ENCODE assay signal across 17 mouse cellular contexts in genomic region chr19:43767549-43768322, GRCm38 (mm10). TPM values are rescaled to one million over a fixed set of nuclear protein-coding genes. Genes with fewer than 3 reads are reported as not detected.
DNase-seq lines count a peak whose midpoint lies in the region; ATAC-seq lines count a peak whose summit lies in the region.
"Had no signal": no experiment of that assay in that cellular context is flagged by ENCODE, and none has a peak within 500 bp of the region (broad histone marks: within the 10 kb centered on the region; RNA-seq: fewer than 3 reads in every experiment).

No protein-coding gene starts in this region.

- no peaks in the 10 kb centered on the region for H3K4me1 ChIP-seq in midbrain, embryonic 13.5 days (replicated peaks)
- no peaks in the 10 kb centered on the region for H3K4me1 ChIP-seq in heart, embryonic 11.5 days (ENCODE audit: control insufficient read depth, insufficient read depth, low read length)
- H3K4me1 ChIP-seq: embryonic facial prominence, embryonic 10.5 days; forebrain, embryonic 13.5 days; hindbrain, embryonic 13.5 days; lung, embryonic 15.5 days; midbrain, embryonic 15.5 days had no signal

- H3K36me3 ChIP-seq in midbrain, embryonic 13.5 days = peaks cover 5% of the 10 kb centered on the region; the same call in 1 of the 2 replicates
- no peaks in the 10 kb centered on the region for H3K36me3 ChIP-seq in heart, embryonic 11.5 days (ENCODE audit: control insufficient read depth, insufficient read depth, low read length)
- H3K36me3 ChIP-seq: embryonic facial prominence, embryonic 10.5 days; midbrain, embryonic 15.5 days had no signal

- H3K27me3 ChIP-seq in midbrain, embryonic 13.5 days = no peaks in the 10 kb centered on the region
- no peaks in the 10 kb centered on the region for H3K27me3 ChIP-seq in heart, embryonic 11.5 days (ENCODE audit: control insufficient read depth, insufficient read depth, low read length)
- H3K27me3 ChIP-seq: forebrain, embryonic 13.5 days; hindbrain, embryonic 13.5 days; lung, embryonic 15.5 days; midbrain, embryonic 15.5 days had no signal

- DNase-seq in urinary bladder, postnatal 14 days (ENCODE audit: low spot score) = peak; percentile 24
- no peak for DNase-seq in urinary bladder, adult 2 months (ENCODE audit: low spot score)
- DNase-seq in kidney, adult 8-10 months = peak; percentile 59 to 78
- peak; percentile 42 to 67 for DNase-seq in kidney, postnatal 36 days
- peak; percentile 57 for DNase-seq in yolk sac, embryonic 10.5 days (ENCODE audit: low spot score)
- DNase-seq in c-Kit-positive CD71-positive TER-119-positive erythroid progenitor cells, embryonic 14.5 days (ENCODE audit: low spot score) = no peak
- DNase-seq: cerebellum, postnatal 36 days; gastrocnemius, postnatal 14 days; heart, postnatal 10 days; thymus, postnatal 25 days had no signal

- no peaks in the 10 kb centered on the region for H3K9me3 ChIP-seq in midbrain, embryonic 13.5 days
- no peaks in the 10 kb centered on the region for H3K9me3 ChIP-seq in heart, embryonic 11.5 days (replicated peaks; ENCODE audit: control insufficient read depth, low read length)
- H3K9me3 ChIP-seq: embryonic facial prominence, embryonic 10.5 days; forebrain, embryonic 13.5 days; hindbrain, embryonic 13.5 days; lung, embryonic 15.5 days; midbrain, embryonic 15.5 days had no signal

- H3K4me3 ChIP-seq in midbrain, embryonic 13.5 days (replicated peaks) = no peak overlapping the region
- no peak overlapping the region for H3K4me3 ChIP-seq in heart, embryonic 11.5 days (ENCODE audit: low read depth, low read length)
- H3K4me3 ChIP-seq: embryonic facial prominence, embryonic 10.5 days; forebrain, embryonic 13.5 days; hindbrain, embryonic 13.5 days; lung, embryonic 15.5 days; midbrain, embryonic 15.5 days had no signal

- H3K27ac ChIP-seq in midbrain, embryonic 13.5 days = no peak overlapping the region
- H3K27ac ChIP-seq in heart, embryonic 11.5 days (ENCODE audit: low read depth, low read length) = no peak overlapping the region
- H3K27ac ChIP-seq: embryonic facial prominence, embryonic 10.5 days; forebrain, embryonic 13.5 days; hindbrain, embryonic 13.5 days; lung, embryonic 15.5 days; midbrain, embryonic 15.5 days had no signal

- H3K4me2 ChIP-seq in midbrain, embryonic 13.5 days (replicated peaks) = no peak overlapping the region
- H3K4me2 ChIP-seq in heart, embryonic 11.5 days = no peak overlapping the region
- H3K4me2 ChIP-seq: forebrain, embryonic 13.5 days; hindbrain, embryonic 13.5 days; lung, embryonic 15.5 days; midbrain, embryonic 15.5 days had no signal

- H3K9ac ChIP-seq in midbrain, embryonic 13.5 days (replicated peaks) = no peak overlapping the region
- H3K9ac ChIP-seq in heart, embryonic 11.5 days (ENCODE audit: low read depth, low read length) = no peak overlapping the region
- H3K9ac ChIP-seq: forebrain, embryonic 13.5 days; hindbrain, embryonic 13.5 days; lung, embryonic 15.5 days; midbrain, embryonic 15.5 days had no signal

- WGBS in midbrain, embryonic 13.5 days = 85% methylated on average over 9 of the region's 9 CpGs
- WGBS in heart, embryonic 11.5 days (ENCODE audit: insufficient replicate concordance) = 76% methylated on average over 9 of the region's 9 CpGs

- ATAC-seq in midbrain, embryonic 13.5 days = no peak
- ATAC-seq in heart, embryonic 11.5 days (replicated peaks; ENCODE audit: insufficient number of reproducible peaks, low FRiP score, low TSS enrichment) = no peak
- ATAC-seq: forebrain, embryonic 13.5 days; midbrain, embryonic 15.5 days had no signal

RNA-seq across cellular contexts. Expression of gene Abcc2, which starts 14.3 kb away (rescaled TPM):
- polyA plus RNA-seq in urinary bladder, adult 2 months (2012; rRNA removed) = 0.28 and 0.50 TPM in 2 replicates
- 0.03 TPM in 2 replicates for polyA plus RNA-seq in midbrain, embryonic 13.5 days (2015; fragmentation: Nextera tagmentation; extraction: Ambion mirVana)
- 0.03 and 0.04 TPM in 2 replicates for polyA plus RNA-seq in heart, embryonic 11.5 days (2014; fragmentation: Nextera tagmentation; extraction: Ambion mirVana)
- polyA plus RNA-seq: embryonic facial prominence, embryonic 10.5 days; forebrain, embryonic 13.5 days had no signal

RNA-seq across cellular contexts. Expression of gene Cox15, which starts 14.9 kb away (rescaled TPM):
- polyA plus RNA-seq in urinary bladder, adult 2 months (2012; rRNA removed) = 14.0 and 14.6 TPM in 2 replicates
- polyA plus RNA-seq in midbrain, embryonic 13.5 days (2015; fragmentation: Nextera tagmentation; extraction: Ambion mirVana) = 12.0 and 12.7 TPM in 2 replicates
- polyA plus RNA-seq in heart, embryonic 11.5 days (2014; fragmentation: Nextera tagmentation; extraction: Ambion mirVana) = 8.8 and 10.4 TPM in 2 replicates

RNA-seq across cellular contexts. Expression of gene Cutc, which starts 14.9 kb away (rescaled TPM):
- polyA plus RNA-seq in urinary bladder, adult 2 months (2012; rRNA removed) = 11.1 and 13.3 TPM in 2 replicates
- 8.4 and 9.8 TPM in 2 replicates for polyA plus RNA-seq in midbrain, embryonic 13.5 days (2015; fragmentation: Nextera tagmentation; extraction: Ambion mirVana)
- 8.6 and 10.9 TPM in 2 replicates for polyA plus RNA-seq in heart, embryonic 11.5 days (2014; fragmentation: Nextera tagmentation; extraction: Ambion mirVana)

Comparison
In these comparisons a context has a peak if more than half of its experiments do, and no peak if none do; other contexts are left out.
1. DNase-seq: peak in urinary bladder, postnatal 14 days (single experiment), kidney, adult 8-10 months (2 of 2), kidney, postnatal 36 days (2 of 2) and yolk sac, embryonic 10.5 days (single experiment); none in urinary bladder, adult 2 months (single experiment) and c-Kit-positive CD71-positive TER-119-positive erythroid progenitor cells, embryonic 14.5 days (single experiment).